Mouse (Mus musculus) monocyte, adult 59 days (primary cell): ENCODE results near the gene Fahd2a. TPM values are rescaled to one million over a fixed set of nuclear protein-coding genes. Genes with fewer than 3 reads are reported as not detected.

Source experiments
- total RNA-seq, 2 experiments: library from RNA; stranded (reverse); gene quantifications; one replicate each; pipeline ENCODE4 v1.2.4; 2023

Fahd2a gene
- total RNA-seq, result 10 to 100 TPM in 1 of 2 experiments, 1 to 10 TPM in 1; 9.4 to 11.1 TPM

DNA sequence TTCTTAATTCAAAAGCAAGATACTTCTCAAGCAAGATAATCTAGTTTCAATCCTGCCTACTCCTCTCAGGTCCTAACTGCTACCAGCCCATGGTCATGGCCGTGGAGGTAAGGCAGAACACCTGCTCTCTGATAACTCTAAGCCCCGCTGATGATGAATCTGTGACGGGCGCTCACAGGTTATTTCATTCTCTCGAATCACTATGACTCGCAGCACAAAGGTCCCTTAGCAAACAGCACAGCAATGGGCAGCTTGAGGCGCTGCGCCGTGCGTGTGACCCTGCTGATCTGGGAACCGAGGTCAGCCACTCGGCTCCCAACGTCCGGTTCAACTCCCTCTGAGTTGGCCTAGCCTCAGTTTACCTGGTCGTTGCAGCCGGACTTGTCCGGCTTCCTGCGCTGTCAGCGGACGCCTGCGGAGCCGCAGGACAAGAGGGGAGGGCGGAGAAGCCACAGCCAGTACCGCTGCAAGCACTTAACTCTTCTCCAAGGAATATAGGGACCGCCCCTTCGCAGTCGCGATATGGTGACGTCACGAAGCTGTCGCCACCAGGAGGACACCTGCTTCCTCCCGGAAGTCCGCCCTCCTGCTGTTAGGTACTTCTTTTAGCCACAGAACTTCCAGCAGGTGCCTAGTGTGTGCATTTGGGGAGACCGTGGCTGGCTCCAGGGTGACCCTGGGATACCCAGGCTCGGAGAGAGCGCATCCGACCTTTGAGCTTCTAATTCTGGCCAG lies at the start of gene Fahd2a:
TSS of gene Fahd2a (minus strand) at position 511 of the 735 bp plus-strand sequence.

DNA sequence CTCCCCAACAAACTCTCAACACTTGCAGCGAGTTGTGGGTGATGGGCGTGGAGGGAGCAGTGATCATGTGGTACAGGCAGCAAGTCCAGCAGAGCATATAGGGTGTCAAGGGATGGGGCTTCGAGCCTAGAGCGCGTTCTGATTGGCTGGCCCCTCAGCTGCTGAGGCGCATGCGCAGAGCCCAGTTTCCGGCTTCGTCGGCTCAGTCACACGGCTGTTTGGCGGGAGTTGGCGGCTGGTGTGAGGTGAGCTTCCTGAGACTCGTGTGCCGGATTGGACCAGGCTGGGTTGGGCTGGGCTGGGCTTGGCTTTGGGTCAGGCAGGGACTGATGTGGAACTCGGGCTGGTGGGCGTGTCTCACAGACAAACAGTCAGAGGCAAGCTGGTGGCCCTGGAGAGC lies 19.4 kb downstream of the Fahd2a start, which contains the start of gene Gpat2:
TSS of gene Gpat2 (plus strand) at position 223 of the 400 bp plus-strand sequence.

Other genes starting within 250 kb of the Fahd2a start
- gene 1810024B03Rik, start 236.3 kb downstream of the Fahd2a start, total RNA-seq, result under 1 TPM; 0.58 to 0.86 TPM
- gene Snrnp200, start 236.2 kb downstream of the Fahd2a start, total RNA-seq, result 10 to 100 TPM; 95.6 to 97.0 TPM
- gene Ciao1, start 196.7 kb downstream of the Fahd2a start, total RNA-seq, result 10 to 100 TPM; 36.1 to 37.2 TPM
- 10 to 100 TPM; 58.5 to 60.8 TPM for gene Tmem127, start 196.7 kb downstream of the Fahd2a start, total RNA-seq
- gene Stard7, start 174.3 kb downstream of the Fahd2a start, total RNA-seq, result 10 to 100 TPM; 44.1 to 44.3 TPM
- gene Dusp2, start 108.4 kb downstream of the Fahd2a start, total RNA-seq, result 100 to 1,000 TPM; 333 to 386 TPM
- gene Astl, start 105.9 kb downstream of the Fahd2a start, total RNA-seq, result under 1 TPM; 0.64 to 0.79 TPM
- under 1 TPM; 0.13 to 0.21 TPM for gene Adra2b, start 81.4 kb downstream of the Fahd2a start, total RNA-seq
- gene Gpat2, start 19.4 kb downstream of the Fahd2a start, total RNA-seq, result under 1 TPM in 1 of 2 experiments, not detected in 1; 0.18 TPM
- gene Kcnip3, start 77.5 kb upstream of the Fahd2a start, total RNA-seq, result 1 to 10 TPM; 2.3 to 3.1 TPM
- gene Prom2, start 96.9 kb upstream of the Fahd2a start, total RNA-seq, result not detected
- gene Zfp661, start 142.5 kb upstream of the Fahd2a start, total RNA-seq, result 1 to 10 TPM; 2.5 to 2.9 TPM
- gene Mrps5, start 142.7 kb upstream of the Fahd2a start, total RNA-seq, result 10 to 100 TPM; 48.4 to 57.7 TPM
- not detected for gene Mal, start 212.1 kb upstream of the Fahd2a start, total RNA-seq